Mouse (Mus musculus) G1E (cell line): ENCODE measurements around the gene Rplp2.

ENCODE experiments used
- CTCF ChIP-seq: IDR thresholded peaks from 2 replicates; pipeline ENCODE4 v1.5.1; 2012; ENCODE audit warnings: low read depth, low read length, inconsistent platforms, mixed read lengths
- GATA1 ChIP-seq: IDR thresholded peaks from 2 replicates; pipeline ENCODE4 v1.6.1; 2012; ENCODE audit warnings: borderline replicate concordance, low read length, inconsistent platforms, mixed read lengths
- GATA2 ChIP-seq: IDR thresholded peaks from 2 replicates; pipeline ENCODE4 v1.6.1; 2012; ENCODE audit warnings: low read depth, low read length, inconsistent platforms, borderline replicate concordance
- POLR2AphosphoS5 ChIP-seq: IDR thresholded peaks from 2 replicates; pipeline ENCODE4 v1.6.1; 2012; ENCODE audit warnings: low read depth, low read length, inconsistent platforms; ENCODE audit not compliant: insufficient replicate concordance
- TAL1 ChIP-seq: conservative IDR thresholded peaks from 2 replicates; pipeline ENCODE4 v1.6.1; 2012; ENCODE audit warnings: low read depth, low read length, inconsistent platforms, mixed read lengths

GRCm38 (mm10) chr7:141471236-141471635, 24.1 kb downstream of the Rplp2 start:
- TF ChIP-seq GATA2 = no peak
- TF ChIP-seq CTCF = no peak
- TF ChIP-seq GATA1 = no peak
- no peak for TF ChIP-seq POLR2AphosphoS5
- TF ChIP-seq TAL1 = no peak
